Mouse (Mus musculus): ENCODE measurements around the gene Xylt1.

Gene Xylt1

GRCm38 (mm10) chr7:117480831-117481230 is 100.1 kb downstream of the Xylt1 start:
- no peak for DNase-seq (ENCODE audit: low read depth, low spot score)

- DNase-seq (ENCODE audit: low read depth, low spot score) = no peak
Observed at GRCm38 (mm10) chr7:117481404-117481803, 100.6 kb downstream of the Xylt1 start.

- DNase-seq (ENCODE audit: low read depth, low spot score) = no peak
Observed at GRCm38 (mm10) chr7:117482701-117483100, 101.9 kb downstream of the Xylt1 start.

GRCm38 (mm10) chr7:117484589-117484988 is 103.8 kb downstream of the Xylt1 start:
- DNase-seq (ENCODE audit: low read depth, low spot score) = no peak

- no peak for DNase-seq (ENCODE audit: low read depth, low spot score)
Observed at GRCm38 (mm10) chr7:117484989-117485536, 104.3 kb downstream of the Xylt1 start.

GRCm38 (mm10) chr7:117486425-117487172 is 105.8 kb downstream of the Xylt1 start:
- DNase-seq (ENCODE audit: low read depth, low spot score) = no peak

GRCm38 (mm10) chr7:117487173-117487490 is 106.4 kb downstream of the Xylt1 start:
- DNase-seq (ENCODE audit: low read depth, low spot score) = no peak

GRCm38 (mm10) chr7:117489973-117490372 is 109.2 kb downstream of the Xylt1 start:
- no peak for DNase-seq (ENCODE audit: low read depth, low spot score)

- no peak for DNase-seq (ENCODE audit: low read depth, low spot score)
Observed at GRCm38 (mm10) chr7:117490500-117491205, 109.9 kb downstream of the Xylt1 start.

GRCm38 (mm10) chr7:117491495-117491894 is 110.7 kb downstream of the Xylt1 start:
- DNase-seq (ENCODE audit: low read depth, low spot score) = no peak

GRCm38 (mm10) chr7:117494210-117494609 is 113.4 kb downstream of the Xylt1 start:
- no peak for DNase-seq (ENCODE audit: low read depth, low spot score)

- no peak for DNase-seq (ENCODE audit: low read depth, low spot score)
Observed at GRCm38 (mm10) chr7:117494618-117495310, 114.0 kb downstream of the Xylt1 start.

- DNase-seq (ENCODE audit: low read depth, low spot score) = no peak
Observed at GRCm38 (mm10) chr7:117495751-117496150, 115.0 kb downstream of the Xylt1 start.

- no peak for DNase-seq (ENCODE audit: low read depth, low spot score)
Observed at GRCm38 (mm10) chr7:117498173-117498572, 117.4 kb downstream of the Xylt1 start.

GRCm38 (mm10) chr7:117501355-117502181 is 120.8 kb downstream of the Xylt1 start:
- no peak for DNase-seq (ENCODE audit: low read depth, low spot score)

GRCm38 (mm10) chr7:117502415-117502814 is 121.6 kb downstream of the Xylt1 start:
- DNase-seq (ENCODE audit: low read depth, low spot score) = no peak

- DNase-seq (ENCODE audit: low read depth, low spot score) = no peak
Observed at GRCm38 (mm10) chr7:117503714-117504113, 122.9 kb downstream of the Xylt1 start.

GRCm38 (mm10) chr7:117505791-117506190 is 125.0 kb downstream of the Xylt1 start:
- DNase-seq (ENCODE audit: low read depth, low spot score) = peak; percentile 30

- no peak for DNase-seq (ENCODE audit: low read depth, low spot score)
Observed at GRCm38 (mm10) chr7:117507351-117507750, 126.6 kb downstream of the Xylt1 start.

GRCm38 (mm10) chr7:117508090-117508489 is 127.3 kb downstream of the Xylt1 start:
- peak; percentile 36 for DNase-seq (ENCODE audit: low read depth, low spot score)

- DNase-seq (ENCODE audit: low read depth, low spot score) = no peak
Observed at GRCm38 (mm10) chr7:117510113-117510512, 129.3 kb downstream of the Xylt1 start.

Measured in mesoderm, embryonic 11.5 days (tissue).